Mouse (Mus musculus) adrenal gland, adult 8-10 months (tissue): ENCODE data around the gene Nampt. TPM values are rescaled to one million over a fixed set of nuclear protein-coding genes. Genes with fewer than 3 reads are reported as not detected.
"Not testable (repeated sequence)": the region's sequence is repeated elsewhere in the genome, so short reads cannot be mapped to it uniquely, and the experiment has no call there.

ENCODE experiments used
- DNase-seq: peaks from one replicate; pipeline ENCODE4 v3.0.0; 2022
- total RNA-seq, 4 experiments: library from RNA; stranded (reverse); gene quantifications; 2 replicates each; pipeline ENCODE4 v1.2.4; 2022

Nampt gene
- total RNA-seq, 4 experiments from 2014 or later: 43.5 to 135 (median 71.2) TPM

DNA sequence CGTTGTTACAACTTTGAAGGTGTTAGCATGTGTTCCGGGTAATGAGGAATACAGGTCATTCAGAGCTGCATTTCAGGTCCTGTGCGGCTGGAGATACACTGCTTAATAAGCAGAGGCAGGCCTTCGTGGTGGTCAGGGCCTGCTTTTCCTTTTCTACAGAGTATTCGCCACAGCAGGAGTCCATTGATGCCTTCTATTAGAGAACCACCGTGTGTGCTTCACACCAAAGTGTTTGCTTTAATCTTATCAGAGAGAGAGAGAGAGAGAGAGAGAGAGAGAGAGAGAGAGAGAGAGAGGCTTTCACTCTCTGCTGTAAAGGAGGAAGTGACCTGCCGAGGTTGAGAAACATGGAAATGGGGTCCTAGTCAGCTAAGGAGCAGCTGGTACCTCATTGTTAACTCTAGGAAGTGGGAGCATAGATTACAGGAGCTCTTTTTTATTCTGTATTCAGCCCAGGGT lies 22.1 kb downstream of the Nampt start:
- no peak for DNase-seq

DNA sequence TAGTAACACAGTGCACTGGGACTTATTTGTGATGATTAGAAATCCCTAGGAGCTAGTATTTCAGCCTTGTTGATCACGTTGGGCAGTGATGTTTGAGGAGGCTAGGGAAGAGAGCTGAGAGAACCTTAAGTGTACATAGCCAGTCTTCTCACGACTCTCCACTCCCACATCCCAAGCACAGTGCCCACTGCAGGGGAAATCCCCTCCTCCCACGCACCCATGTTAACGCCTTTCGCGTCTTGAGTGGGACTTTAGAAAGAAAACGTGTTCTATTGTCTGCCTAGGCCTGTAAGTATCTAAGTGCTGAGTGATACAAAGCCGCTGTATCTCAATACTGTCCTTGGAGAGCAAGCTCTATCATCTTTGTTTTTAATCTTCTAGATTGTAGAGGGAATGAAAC lies 27.0 kb downstream of the Nampt start:
- DNase-seq: no peak

DNA sequence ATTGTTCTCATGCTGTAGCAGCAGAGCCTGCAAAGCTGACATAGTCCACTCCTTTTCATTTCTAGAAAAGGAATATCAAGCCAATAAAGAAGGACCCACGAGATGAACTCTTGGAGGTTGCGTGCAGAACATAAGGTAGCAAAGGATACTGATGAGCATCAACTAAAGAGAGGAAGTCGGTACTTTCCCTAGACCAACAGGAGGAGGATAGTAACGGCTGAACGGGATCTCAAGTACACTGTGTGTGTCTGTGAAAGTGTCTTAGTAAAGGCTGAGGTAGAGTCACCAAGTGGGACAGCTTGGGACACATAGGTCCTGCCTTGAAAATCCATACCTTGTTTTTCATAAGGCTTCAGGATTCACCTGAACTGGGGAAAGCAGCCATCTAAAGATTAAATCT lies 34.4 kb downstream of the Nampt start:
- DNase-seq: no peak

DNA sequence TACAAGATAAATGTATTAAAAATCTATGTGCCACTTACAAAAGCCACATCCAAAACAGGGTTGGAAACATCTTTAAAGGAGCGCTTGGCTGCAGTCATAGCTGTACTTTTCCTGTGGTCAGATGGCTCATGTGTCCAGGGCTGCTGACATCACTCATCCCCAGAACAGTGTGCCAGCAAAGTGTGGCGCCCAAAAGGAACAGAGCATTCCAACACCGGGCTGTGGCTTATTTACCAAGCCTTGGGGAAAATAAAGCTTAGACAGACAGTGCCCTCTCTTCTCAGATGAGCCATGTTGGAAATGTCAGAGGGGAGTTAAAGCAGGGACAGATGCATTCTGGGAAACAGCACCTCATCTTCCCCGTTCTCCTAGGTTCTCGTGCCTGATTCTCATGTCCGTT lies 35.5 kb downstream of the Nampt start:
- DNase-seq: no peak

DNA sequence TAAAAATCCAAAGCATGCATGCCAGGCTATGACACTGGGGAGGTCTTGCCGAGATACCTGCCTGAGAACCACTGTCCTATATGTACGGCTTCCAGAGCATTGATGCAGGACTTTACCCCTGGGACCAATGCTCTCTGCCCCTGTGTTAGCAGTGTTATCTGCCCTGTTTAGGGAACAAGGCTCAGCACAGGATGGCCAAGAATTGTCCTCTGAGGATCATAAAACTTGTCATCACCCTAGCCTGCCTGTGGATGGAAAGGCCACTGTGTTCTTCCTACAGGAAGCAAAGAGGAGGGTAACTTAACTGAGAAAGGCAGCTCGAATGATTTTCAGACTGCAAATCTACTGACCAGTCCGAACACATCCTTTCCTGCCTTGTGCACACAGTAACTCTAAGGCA lies 36.1 kb downstream of the Nampt start:
- no peak for DNase-seq

DNA sequence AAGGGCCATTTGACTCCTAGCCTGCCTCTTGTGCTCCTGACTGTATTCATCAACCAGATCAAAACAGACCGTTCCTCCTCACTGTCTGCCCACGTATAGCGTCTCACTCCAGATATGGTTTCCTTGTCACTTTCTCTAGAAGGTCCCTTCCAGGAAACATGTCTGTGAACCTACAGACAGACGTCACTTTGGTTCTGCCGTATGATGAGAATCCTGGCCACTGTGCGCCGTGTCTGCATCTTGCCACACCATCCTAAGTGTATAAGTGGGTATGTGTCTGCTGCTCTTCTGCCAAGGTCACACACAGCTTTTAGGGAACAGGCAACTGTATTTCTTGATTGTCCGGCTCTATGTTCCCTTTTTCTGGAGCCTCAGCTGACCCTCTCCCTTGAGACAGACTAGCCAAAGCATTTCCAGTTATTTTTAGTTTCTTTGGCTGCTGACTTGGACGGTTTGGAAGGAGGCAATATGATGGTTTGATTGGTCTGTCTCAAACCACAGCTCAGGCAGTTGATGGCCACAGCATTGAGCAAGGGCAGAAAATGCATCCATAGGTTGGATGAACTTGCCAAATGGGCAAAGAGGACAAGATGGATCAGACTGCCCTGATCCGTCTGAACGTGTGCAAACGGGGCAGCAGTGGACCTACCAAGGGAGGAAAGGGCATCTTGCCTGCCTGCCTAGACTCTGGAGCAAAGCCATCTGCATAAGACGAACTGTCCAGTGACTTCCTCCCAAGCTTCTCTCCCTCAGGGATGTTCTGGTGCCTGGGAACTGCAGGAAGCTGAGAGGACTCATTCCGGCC lies 37.6 kb downstream of the Nampt start:
- no peak for DNase-seq

DNA sequence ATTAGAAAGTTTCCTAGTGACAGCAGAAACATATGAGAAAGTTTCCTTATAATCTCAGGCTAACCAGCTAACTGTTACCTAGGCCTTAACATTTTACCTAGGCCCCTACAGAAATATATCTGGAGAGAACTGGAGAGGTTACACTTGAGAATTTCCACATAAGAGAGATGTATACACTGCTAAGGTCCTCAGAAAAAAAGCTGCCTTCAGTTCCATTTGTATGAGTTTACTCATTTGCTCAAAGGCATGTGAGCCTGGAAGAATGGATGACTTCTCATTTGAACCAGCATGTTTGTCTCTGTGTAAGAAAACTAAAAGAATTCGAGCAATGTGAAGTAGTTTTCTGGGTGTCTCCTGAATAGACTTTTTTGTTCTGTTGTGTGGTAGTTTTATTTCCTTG lies 39.1 kb downstream of the Nampt start:
- DNase-seq: no peak

DNA sequence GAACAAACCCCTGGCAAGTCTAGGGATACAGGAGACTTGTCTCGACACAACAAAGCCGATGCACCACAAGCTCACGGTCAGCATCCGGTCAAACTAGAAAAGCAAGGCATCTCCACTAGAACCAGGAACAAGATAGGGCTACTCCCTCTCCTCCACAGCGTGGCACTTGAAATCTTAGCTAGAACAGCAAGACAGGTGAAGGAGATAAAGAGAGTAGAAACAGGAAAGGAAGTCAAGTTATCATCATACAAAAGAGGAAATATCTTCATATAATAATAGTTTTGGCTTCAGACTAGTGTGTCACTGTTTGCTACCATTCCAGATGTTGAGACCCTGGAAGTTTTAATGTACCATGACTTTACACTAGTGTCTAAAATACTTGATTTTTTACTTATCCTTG lies 41.5 kb downstream of the Nampt start:
- no peak for DNase-seq

DNA sequence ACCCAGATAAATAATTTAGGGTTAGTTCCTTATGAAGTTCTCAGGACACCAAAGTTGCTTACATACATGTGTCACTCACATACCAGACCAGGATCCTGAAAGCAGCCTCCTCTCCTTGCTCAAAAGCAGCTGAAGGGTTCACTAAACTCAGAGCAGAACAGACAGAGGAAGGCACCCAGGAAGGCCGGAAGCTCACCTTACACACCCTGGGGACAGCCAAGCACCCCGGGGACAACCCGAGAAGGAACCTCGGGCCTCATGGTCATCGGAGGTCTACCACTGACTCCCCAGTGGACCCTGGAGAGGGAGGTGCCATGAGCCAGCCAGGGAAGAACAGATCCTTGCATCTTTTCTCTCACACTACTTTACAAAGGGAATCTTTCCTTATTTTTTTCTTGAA lies 51.5 kb downstream of the Nampt start:
- DNase-seq: no peak

DNA sequence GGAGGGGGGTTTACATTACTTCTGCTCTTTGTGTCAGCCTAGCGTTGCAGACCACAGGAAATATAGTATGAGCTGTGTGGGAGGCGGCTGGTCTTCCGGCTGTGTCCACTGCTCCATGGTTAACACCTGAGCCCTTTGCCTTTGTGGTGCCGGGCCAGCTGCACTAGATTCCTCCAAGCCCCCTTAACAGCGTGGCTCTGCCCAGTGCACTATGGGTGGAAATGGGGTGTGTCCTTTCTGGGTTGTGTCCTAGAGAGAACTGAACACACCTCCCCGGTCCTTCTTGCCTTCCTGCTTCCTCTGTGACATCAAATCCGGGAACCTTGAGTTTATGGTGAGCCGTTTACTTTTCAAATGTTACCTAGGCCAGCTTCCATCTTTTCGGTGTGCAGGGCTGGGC lies 58.2 kb downstream of the Nampt start:
- DNase-seq: no peak

DNA sequence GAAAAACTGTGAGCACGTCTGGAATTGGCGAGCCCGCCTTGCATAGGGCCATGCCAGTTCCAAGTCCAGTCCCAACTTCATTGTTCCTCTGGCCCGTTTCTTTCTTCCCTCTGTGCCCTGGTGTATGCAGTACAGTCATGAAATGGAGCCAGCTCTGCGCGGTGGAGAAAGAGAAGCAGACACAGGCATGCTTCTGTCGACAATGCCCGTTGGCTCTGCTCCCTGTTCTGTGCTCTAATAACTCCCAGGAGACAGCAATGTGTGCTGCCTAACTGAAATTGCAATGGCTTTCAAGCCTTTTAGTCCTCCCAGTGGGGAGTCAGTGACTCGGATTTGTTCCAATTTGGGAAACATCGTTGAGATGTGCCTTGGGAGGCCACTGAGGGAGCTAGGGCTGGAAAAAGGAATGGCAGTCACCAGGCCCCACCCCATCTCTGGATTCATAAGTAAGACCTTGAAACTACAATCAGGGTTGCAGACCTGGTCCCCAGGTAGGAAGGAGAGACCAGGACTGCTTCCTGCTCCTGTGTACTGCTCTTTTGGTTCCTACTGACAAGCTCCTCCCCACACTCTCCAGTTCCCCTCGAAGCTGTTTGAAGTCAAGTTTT lies 58.7 kb downstream of the Nampt start:
- DNase-seq: no peak

DNA sequence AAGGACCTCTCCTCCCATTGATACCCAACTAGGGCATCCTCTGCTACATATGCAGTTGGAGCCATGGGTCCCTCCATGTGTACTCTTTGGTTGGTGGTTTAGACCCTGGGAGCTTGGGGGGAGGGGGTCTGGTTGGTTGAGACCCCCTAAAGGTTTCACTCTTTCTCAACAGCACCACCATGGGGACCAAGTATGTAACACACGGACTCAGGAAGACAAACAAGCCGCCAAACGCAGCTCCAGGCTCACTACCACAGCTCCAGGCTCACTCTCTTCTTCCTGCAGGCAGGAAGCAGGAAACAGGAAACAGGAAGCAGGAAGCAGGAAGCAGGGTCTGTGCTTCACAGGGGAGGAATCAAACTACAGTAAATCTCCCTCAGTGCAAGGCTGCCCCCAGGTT lies 60.0 kb downstream of the Nampt start:
- DNase-seq: no peak

DNA sequence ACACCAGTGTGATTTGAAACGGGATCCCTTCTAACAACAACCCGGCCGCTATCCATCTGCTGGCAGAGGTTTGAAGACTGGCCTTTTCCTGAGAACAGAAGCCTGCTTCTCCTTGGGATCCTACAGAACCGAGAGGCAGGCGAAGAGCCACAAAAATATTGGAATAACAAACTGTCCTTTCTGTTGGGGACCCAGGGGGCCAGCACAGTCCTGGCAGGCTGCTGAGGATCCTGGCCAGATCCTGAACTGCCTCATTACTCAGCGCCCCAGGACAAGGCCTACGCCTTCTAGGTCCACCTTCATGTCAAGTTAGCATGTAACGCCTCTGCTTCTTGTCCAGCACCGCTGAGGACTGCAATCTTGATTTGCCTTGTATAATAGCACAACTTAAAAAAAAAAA lies 65.0 kb downstream of the Nampt start:
- DNase-seq: no peak

DNA sequence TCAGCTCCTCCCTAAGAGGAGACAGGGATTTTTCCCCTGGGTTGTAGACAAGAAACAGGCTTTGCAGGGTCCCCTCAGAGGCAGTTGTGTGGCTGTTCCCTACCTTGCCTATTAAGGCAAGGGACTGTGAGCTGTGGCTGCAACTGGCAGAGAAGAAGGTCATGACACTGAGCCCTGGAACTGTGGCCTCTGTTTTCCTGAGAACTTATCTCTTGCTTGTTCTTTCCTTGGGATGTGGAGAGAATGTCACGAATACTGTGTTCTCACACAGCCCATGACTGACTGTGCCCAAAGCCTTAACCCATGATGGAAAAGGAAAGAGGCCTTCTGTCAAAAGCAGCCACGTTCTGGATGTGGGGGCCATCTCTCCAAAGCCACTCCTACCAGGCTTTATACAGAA lies 65.7 kb downstream of the Nampt start:
- DNase-seq: no peak

DNA sequence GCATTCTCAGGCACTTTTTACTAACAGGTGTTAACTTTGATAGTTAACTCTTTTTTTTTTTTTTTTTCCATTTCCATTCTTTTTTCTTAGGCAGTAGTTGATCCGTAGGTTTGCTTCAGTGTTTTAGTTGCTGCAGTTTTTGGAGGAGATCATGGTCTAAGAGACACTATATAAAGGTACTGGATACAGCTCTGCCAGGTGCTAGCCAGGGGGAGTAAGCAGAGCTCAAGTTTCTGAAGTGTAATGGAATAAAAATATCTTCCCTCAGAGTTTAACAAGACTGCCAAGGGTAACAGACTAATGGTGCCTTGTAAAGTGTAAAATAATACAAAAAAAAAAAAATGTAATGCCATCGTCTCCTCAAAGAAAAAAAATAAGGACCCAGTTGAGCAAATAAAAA lies 67.0 kb downstream of the Nampt start:
- no peak for DNase-seq

DNA sequence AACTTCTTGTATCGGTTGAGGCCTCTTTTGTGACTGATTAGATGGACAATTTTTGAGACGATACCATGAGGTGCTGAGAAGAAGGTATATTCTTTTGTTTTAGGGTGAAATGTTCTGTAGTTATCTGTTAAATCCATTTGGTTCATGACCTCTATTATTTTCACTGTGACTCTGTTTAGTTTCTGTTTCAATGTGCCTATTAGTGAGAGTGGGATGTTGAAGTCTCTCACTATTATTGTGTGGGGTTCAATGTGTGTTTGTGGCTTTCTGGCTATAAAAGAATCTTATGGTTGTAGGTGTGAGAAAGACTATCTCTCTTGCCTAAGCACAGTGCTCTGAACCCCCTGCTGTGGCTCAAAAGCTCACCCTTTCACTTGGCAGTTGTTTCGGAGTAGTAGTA lies 68.9 kb downstream of the Nampt start:
- no peak for DNase-seq

DNA sequence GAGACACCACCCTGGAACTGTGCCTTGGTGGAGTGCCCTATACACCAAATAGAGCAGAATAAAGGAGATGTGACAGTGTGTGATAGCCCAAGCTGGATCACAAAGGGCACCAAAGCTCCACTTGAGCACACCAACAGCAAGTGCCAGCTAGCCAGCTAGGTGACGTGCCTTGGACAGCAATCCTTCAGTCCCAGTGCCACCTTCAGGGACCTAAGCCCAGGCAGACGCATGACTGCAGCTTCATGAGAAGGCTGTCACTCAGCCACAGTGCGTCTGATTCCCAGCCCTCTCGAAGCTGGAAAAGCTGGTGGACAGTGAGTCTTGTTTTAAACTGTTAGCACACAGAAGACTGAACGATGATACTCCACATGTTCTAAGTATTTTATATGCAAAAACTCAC lies 70.5 kb downstream of the Nampt start:
- no peak for DNase-seq

DNA sequence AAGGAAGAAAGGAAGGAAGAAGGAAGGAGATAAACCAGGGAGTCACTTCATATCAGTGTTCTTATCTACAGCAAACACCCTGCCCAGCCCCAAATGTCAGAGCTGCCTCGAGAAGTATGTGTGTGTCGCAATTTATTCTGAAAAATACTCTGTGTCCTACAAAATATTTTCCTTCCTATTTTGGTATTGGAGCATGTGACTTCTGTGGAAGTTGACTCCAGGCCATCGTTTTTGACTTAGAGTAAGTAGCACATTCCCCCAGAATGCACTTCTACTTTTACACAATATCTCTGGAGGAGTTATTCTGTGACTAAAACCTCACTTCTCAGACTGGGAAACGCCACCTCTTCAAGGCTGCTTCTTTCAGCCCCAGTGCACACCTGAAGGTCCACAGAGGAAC lies 71.1 kb downstream of the Nampt start:
- DNase-seq: no peak

DNA sequence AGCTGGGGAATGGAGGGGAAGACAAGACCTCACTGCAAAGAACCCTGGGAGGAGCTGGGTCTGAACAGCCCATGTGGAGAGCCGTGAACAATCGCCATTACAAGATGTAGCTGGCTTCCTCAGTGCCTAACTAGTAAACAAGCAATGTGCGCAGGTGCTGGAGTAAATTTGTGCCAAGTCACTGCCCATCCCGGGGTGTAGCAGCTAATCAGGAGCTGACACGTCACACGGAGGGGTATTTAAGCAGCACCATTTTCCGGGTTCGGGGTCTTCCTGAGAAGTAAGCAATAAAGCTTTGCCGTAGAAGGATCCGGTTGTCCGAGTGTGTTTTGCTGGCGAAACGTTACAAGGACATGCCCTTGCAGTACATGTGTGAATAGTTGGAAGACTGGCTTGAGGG lies 71.9 kb downstream of the Nampt start:
- DNase-seq: not testable (repeated sequence)

DNA sequence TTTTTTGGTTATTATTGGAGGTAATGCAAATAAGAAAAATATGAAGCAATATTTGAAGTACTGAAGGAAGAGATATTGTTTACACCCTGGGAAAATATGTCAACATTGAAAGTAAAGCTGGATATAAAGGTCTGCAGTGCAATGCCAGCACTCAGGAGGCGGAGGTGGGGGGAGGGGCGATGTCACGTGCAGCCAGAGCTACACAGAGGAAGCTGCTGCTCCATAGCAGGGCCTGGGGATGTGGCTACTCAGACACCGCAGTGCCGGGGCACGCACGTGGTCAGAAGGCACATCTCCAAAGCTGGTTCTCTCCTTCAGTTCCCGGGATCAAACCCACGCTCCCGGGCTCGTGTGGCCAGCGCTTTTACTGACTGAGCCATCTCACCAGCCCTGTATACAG lies 73.9 kb downstream of the Nampt start:
- no peak for DNase-seq

DNA sequence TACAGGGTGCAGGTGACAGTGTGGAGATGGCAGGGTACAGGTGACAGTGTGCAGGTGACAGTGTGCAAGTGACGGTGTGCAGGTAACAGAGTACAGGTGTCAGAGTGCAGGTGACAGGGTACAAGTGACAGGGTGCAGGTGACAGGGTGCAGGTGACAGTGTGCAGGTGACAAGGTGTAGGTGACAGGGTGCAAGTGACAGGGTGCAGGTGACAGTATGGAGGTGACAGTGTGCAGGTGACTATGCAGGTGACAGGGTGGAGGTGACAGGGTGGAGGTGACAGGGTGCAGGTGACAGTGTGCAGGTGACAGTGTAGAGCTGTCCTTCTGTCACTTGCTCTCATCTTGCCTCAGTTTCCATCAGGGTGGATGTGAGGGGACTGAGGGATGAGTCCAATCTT lies 76.5 kb downstream of the Nampt start:
- no peak for DNase-seq

DNA sequence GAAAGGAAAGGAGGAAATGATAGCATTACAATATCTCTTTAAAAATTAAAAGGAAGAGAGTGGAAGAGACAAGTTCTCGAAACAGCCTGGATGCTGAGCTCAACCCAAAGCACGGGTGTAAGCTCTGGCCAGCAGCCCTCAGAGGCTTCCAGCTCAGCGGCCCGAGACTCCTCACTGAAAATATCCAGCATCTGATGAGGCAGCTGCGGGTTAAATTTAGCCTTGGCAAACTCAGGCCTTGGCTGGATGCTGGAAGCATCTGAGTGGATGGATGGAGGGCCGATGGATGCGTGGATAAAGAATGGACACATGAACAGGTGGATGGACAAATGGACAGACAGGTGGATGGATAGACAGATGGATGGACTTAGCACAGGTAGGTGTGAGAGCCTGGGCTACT lies 77.2 kb downstream of the Nampt start:
- no peak for DNase-seq

DNA sequence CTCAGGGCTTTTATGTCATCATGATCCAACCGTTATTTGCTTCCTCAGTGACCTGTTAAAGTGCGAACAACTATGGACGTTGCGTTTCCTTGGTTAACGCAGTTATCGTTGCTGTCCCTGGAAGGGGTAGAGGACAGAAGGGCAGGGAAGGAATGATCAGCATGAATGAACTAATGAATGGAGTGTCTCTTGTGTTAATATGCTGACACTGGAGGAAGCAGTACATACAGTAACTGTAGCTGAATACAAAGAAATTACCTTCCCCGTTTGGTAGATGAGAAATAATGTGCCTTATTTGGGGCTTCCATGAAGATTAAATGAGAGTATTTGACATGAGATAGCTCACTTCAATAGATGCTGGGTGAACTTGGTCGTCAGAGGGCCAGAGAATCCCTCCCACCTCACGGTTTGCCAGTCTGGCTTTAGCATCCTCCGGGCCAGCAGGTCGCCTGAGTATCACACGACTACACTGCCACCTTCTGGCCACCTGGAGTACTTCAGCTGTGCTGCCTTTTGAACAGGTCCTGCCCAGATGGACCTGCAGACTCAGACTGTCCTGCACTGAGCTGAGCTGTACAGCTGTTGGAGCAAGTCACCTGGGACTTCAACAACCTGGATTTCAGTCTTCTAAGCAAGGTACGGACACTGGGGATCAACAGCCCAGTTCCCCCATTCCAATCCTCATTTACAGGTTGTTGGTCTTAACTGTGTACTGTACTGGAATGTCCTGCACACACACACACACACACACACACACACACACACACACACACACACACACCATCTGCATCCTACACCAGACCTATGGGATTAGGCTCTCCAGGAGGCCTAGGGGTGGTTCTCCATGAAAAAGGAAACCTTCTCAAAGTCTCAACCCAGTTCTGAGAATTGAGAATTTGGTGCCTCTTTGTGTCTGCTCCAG lies 78.1 kb downstream of the Nampt start:
- peak; percentile 73 for DNase-seq
